Mouse (Mus musculus) liver, adult (tissue): ENCODE results near the gene Ckmt1.

Source experiments
- GATA4 ChIP-seq: IDR thresholded peaks from 2 replicates; pipeline ENCODE4 v1.6.1; 2014; ENCODE audit warnings: mild to moderate bottlenecking, low read length; ENCODE audit not compliant: insufficient replicate concordance

The Ckmt1 gene

GRCm38 (mm10) chr2:121357494-121357893 is at the start of gene Ckmt1:
Ckmt1 (plus strand) TSS chr2:121357714.
- no peak for TF ChIP-seq GATA4

- no peak for TF ChIP-seq GATA4
These were observed 48.5 kb upstream of the Ckmt1 start for GRCm38 (mm10) chr2:121308997-121309416.

GRCm38 (mm10) chr2:121316278-121316677 is 41.2 kb upstream of the Ckmt1 start:
- TF ChIP-seq GATA4 = no peak

- TF ChIP-seq GATA4 = no peak
These were observed 34.5 kb upstream of the Ckmt1 start for GRCm38 (mm10) chr2:121323041-121323440.

GRCm38 (mm10) chr2:121323693-121324470 is 33.6 kb upstream of the Ckmt1 start:
- TF ChIP-seq GATA4 = no peak

GRCm38 (mm10) chr2:121329492-121329891 is 28.0 kb upstream of the Ckmt1 start:
- no peak for TF ChIP-seq GATA4

GRCm38 (mm10) chr2:121339057-121339456 is 18.5 kb upstream of the Ckmt1 start:
- TF ChIP-seq GATA4 = no peak

- no peak for TF ChIP-seq GATA4
These were observed 4.4 kb upstream of the Ckmt1 start for GRCm38 (mm10) chr2:121353156-121353555.

- TF ChIP-seq GATA4 = no peak
These were observed 3.1 kb upstream of the Ckmt1 start for GRCm38 (mm10) chr2:121354378-121354777.

- no peak for TF ChIP-seq GATA4
These were observed 2.5 kb upstream of the Ckmt1 start, which contains the start of gene Ppip5k1 for GRCm38 (mm10) chr2:121354820-121355592. Ppip5k1 (minus strand) TSS chr2:121355396.

GRCm38 (mm10) chr2:121357961-121358360 is 447 bp downstream of the Ckmt1 start:
- no peak for TF ChIP-seq GATA4

GRCm38 (mm10) chr2:121358381-121358780 is 867 bp downstream of the Ckmt1 start:
- TF ChIP-seq GATA4 = no peak

GRCm38 (mm10) chr2:121359461-121359860 is 1.9 kb downstream of the Ckmt1 start:
- no peak for TF ChIP-seq GATA4

GRCm38 (mm10) chr2:121363656-121364055 is 6.1 kb downstream of the Ckmt1 start:
- no peak for TF ChIP-seq GATA4

- TF ChIP-seq GATA4 = no peak
These were observed 11.3 kb downstream of the Ckmt1 start for GRCm38 (mm10) chr2:121368831-121369230.

GRCm38 (mm10) chr2:121370921-121371320 is 13.4 kb downstream of the Ckmt1 start:
- TF ChIP-seq GATA4 = no peak
